Mouse (Mus musculus): ENCODE measurements around the gene Arhgef1. TPM values are rescaled to one million over a fixed set of nuclear protein-coding genes. Genes with fewer than 3 reads are reported as not detected.
A peak's percentile ranks its signal among the peaks of the same experiment; 100 is the strongest.

Arhgef1 gene
- total and polyA plus RNA-seq, 3 experiments, result 17.8 to 128 (median 37.8) TPM

DNA sequence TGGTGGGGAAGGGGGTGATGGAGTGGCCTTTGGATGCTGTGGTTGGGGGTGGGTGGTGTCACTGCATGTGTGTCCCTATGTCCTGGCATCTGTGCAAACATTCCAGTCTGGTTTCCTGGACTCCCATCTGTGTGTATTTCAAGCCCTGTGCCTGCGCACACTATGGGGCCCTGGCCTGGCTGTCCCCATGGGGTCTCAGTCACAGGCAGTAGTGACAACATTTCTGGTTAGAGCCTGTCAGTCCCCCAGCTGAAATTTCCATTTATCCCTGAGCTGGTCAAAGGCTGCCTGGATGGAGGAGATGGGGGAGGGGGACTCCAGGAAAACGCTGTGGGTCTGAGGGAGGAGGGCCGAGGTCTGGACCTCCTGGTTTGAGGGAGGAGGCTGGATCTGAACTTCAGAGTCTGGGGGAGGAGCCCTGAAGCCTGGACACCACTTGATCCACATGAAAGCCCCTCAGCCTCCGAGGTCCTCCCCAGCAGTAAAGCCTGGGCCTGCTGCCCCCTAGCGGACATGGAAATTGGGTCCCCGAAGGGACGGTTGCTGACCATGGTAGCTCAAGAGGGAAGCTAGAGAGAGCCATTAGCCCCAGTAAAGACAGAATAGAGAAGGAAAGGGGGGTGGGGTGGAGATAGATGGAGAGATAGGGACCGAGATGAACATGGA lies 47.4 kb downstream of the Arhgef1 start:
- dilution Hi-C loops (cut with MboI; ENCODE audit: extremely low pct_ligation_motif_present, extremely low pct_unique_long_range_greater_than_20kb, low sequenced_read_pairs), result no loop called here

GRCm38 (mm10) chr7:24953966-24954365 lies 51.3 kb downstream of the Arhgef1 start:
- dilution Hi-C loops (cut with MboI; ENCODE audit: extremely low pct_ligation_motif_present, extremely low pct_unique_long_range_greater_than_20kb, low sequenced_read_pairs) (no loop called here), in situ Hi-C loops (cut with MboI; ENCODE audit: low pct_ligation_motif_present, low pct_unique_long_range_greater_than_20kb, low sequenced_read_pairs) (loop anchor here (5.0 kb wide), 1 partner anchor 67 kb away; no protein-coding TSS in a partner anchor)
- H3K27ac ChIP-seq (ENCODE audit: insufficient read depth, low read depth), result no peak overlapping the region
- TF ChIP-seq ZNF384 (IDR thresholded peaks at IDR 0.05; ENCODE audit: low read depth, low read length), result no peak
- no peak for TF ChIP-seq RAD21 (IDR thresholded peaks at IDR 0.05; ENCODE audit: low read depth, low read length)
- TF ChIP-seq POLR2A (IDR thresholded peaks at IDR 0.05; ENCODE audit: low read depth, low read length), result no peak
- no peak for TF ChIP-seq USF2 (conservative IDR thresholded peaks at IDR 0.05; ENCODE audit: low read depth, low read length)
- no peak for TF ChIP-seq JUND (conservative IDR thresholded peaks at IDR 0.05; ENCODE audit: low read depth, low read length)
- TF ChIP-seq JUN (IDR thresholded peaks at IDR 0.05; ENCODE audit: insufficient read depth, low read depth, low read length), result no peak
- no peak for TF ChIP-seq HCFC1 (IDR thresholded peaks at IDR 0.05; ENCODE audit: low read depth, low read length)
- TF ChIP-seq RCOR1 (conservative IDR thresholded peaks at IDR 0.05; ENCODE audit: low read depth, low read length), result no peak
- no peak for TF ChIP-seq MXI1 (IDR thresholded peaks at IDR 0.05; ENCODE audit: low read depth, low read length)
- no peak for TF ChIP-seq MAFK (IDR thresholded peaks at IDR 0.05; ENCODE audit: insufficient replicate concordance, low read length)
- TF ChIP-seq ZMIZ1 (IDR thresholded peaks at IDR 0.05; ENCODE audit: low read depth, low read length), result no peak
- TF ChIP-seq SIN3A (IDR thresholded peaks at IDR 0.05; ENCODE audit: low read length), result no peak
- no peak for TF ChIP-seq TBP (conservative IDR thresholded peaks at IDR 0.05; ENCODE audit: low read depth, low read length)
- H3K9me3 ChIP-seq (replicated peaks; ENCODE audit: low read length), result peaks cover 9% of the 10 kb centered on the region
- no peaks in the 10 kb centered on the region for H3K79me2 ChIP-seq (replicated peaks; ENCODE audit: control insufficient read depth, extremely low read depth, insufficient read depth, poor library complexity, severe bottlenecking)
- H3K4me1 ChIP-seq (ENCODE audit: control insufficient read depth in 1 of 2, insufficient read depth in 2 of 2), result peaks cover 0 to 7% of the 10 kb centered on the region in 2 experiments; a peak in 2 of 4 replicates
- DNase-seq (ENCODE audit: extremely low read depth), result no peak
- no peaks in the 10 kb centered on the region for H3K36me3 ChIP-seq (replicated peaks in 1 of 2; ENCODE audit: control insufficient read depth in 1 of 2, insufficient read depth in 1 of 2, low read length in 1 of 2)
- H3K4me3 ChIP-seq (replicated peaks in 1 of 3; ENCODE audit: low read depth in 2 of 3, low read length in 2 of 3, poor library complexity in 1 of 3), result peak overlapping the region in 1 of 3 experiments; percentile 26
- H3K27me3 ChIP-seq (replicated peaks), result peaks cover 70% of the 10 kb centered on the region
- peak overlapping the region; percentile 70 for H3K4me2 ChIP-seq (ENCODE audit: insufficient read depth, low read depth, poor library complexity, severe bottlenecking)
- peak overlapping the region; percentile 63; the same call in 1 of the 2 replicates for H3K9ac ChIP-seq (ENCODE audit: insufficient read depth, low read depth)

More for the DNA sequence above, 47.4 kb downstream of the Arhgef1 start:
- Histone ChIP-seq H3K79me2 (replicated peaks; ENCODE audit: control insufficient read depth, extremely low read depth, insufficient read depth, poor library complexity, severe bottlenecking) (no peaks in the 10 kb centered on the region), H3K27ac (ENCODE audit: insufficient read depth, low read depth) (no peak overlapping the region), H3K4me1 (ENCODE audit: control insufficient read depth in 1 of 2, insufficient read depth in 2 of 2) (peaks cover 2 to 7% of the 10 kb centered on the region in 2 experiments), H3K27me3 (replicated peaks) (peaks cover 85% of the 10 kb centered on the region), H3K4me3 (replicated peaks in 1 of 3; ENCODE audit: low read depth in 2 of 3, low read length in 2 of 3, poor library complexity in 1 of 3) (no peak overlapping the region), H3K9ac (ENCODE audit: insufficient read depth, low read depth) (no peak overlapping the region), H3K4me2 (ENCODE audit: insufficient read depth, low read depth, poor library complexity, severe bottlenecking) (0 out of 2 replicates have a peak overlapping the region, but pooled peaks have one; percentile 41), H3K36me3 (replicated peaks in 1 of 2; ENCODE audit: control insufficient read depth in 1 of 2, insufficient read depth in 1 of 2, low read length in 1 of 2) (no peaks in the 10 kb centered on the region), H3K9me3 (replicated peaks; ENCODE audit: low read length) (peaks cover 6% of the 10 kb centered on the region)
- TF ChIP-seq NRF1 (IDR thresholded peaks at IDR 0.05; ENCODE audit: low read depth, low read length), result no peak
- TF ChIP-seq SMC3 (IDR thresholded peaks at IDR 0.05; ENCODE audit: low read depth, low read length), result peak; percentile 79
- no peak for TF ChIP-seq POLR2AphosphoS2 (IDR thresholded peaks at IDR 0.05; ENCODE audit: low read depth, low read length)
- TF ChIP-seq RAD21 (IDR thresholded peaks at IDR 0.05; ENCODE audit: low read depth, low read length), result peak; percentile 63
- TF ChIP-seq UBTF (IDR thresholded peaks at IDR 0.05; ENCODE audit: low read depth, low read length), result no peak
- TF ChIP-seq EP300 (IDR thresholded peaks at IDR 0.05; ENCODE audit: low read length), result no peak
- TF ChIP-seq NELFE (IDR thresholded peaks at IDR 0.05; ENCODE audit: low read depth, low read length), result peak; percentile 24; the same call in 1 of the 2 replicates
- no peak for TF ChIP-seq TCF12 (IDR thresholded peaks at IDR 0.05; ENCODE audit: low read depth, low read length)
- no peak for TF ChIP-seq JUND (conservative IDR thresholded peaks at IDR 0.05; ENCODE audit: low read depth, low read length)
- no peak for TF ChIP-seq ZKSCAN1 (IDR thresholded peaks at IDR 0.05; ENCODE audit: borderline replicate concordance, low read depth, low read length)
- peak; percentile 67; the same call in 1 of the 2 replicates for TF ChIP-seq SIN3A (IDR thresholded peaks at IDR 0.05; ENCODE audit: low read length)
- TF ChIP-seq ELF1 (IDR thresholded peaks at IDR 0.05; ENCODE audit: low read depth, low read length), result no peak
- no peak for TF ChIP-seq ETS1 (conservative IDR thresholded peaks at IDR 0.05; ENCODE audit: low read depth, low read length)
- TF ChIP-seq MAX (IDR thresholded peaks at IDR 0.05; ENCODE audit: low read length), result no peak
- no peak for TF ChIP-seq MEF2A (IDR thresholded peaks at IDR 0.05; ENCODE audit: borderline replicate concordance, low read depth, low read length)
- no peak for TF ChIP-seq PAX5 (IDR thresholded peaks at IDR 0.05; ENCODE audit: low read length)
- TF ChIP-seq CHD2 (IDR thresholded peaks at IDR 0.05; ENCODE audit: low read length), result no peak
- TF ChIP-seq TBP (conservative IDR thresholded peaks at IDR 0.05; ENCODE audit: low read depth, low read length), result no peak
- peak in 1 of 2 experiments; percentile 88; a peak in 3 of 4 replicates for TF ChIP-seq CTCF (conservative IDR thresholded peaks at IDR 0.05 in 1 of 2, IDR thresholded peaks at IDR 0.05 in 1 of 2; ENCODE audit: low read depth in 2 of 2, low read length in 2 of 2)
- no peak for TF ChIP-seq MXI1 (IDR thresholded peaks at IDR 0.05; ENCODE audit: low read depth, low read length)
- TF ChIP-seq USF2 (conservative IDR thresholded peaks at IDR 0.05; ENCODE audit: low read depth, low read length), result no peak
- TF ChIP-seq ZMIZ1 (IDR thresholded peaks at IDR 0.05; ENCODE audit: low read depth, low read length), result no peak
- TF ChIP-seq ZC3H11A (IDR thresholded peaks at IDR 0.05; ENCODE audit: low read depth, low read length), result peak; percentile 8; the same call in 1 of the 2 replicates
- TF ChIP-seq ZNF384 (IDR thresholded peaks at IDR 0.05; ENCODE audit: low read depth, low read length), result no peak
- no peak for TF ChIP-seq CHD1 (IDR thresholded peaks at IDR 0.05; ENCODE audit: low read depth, low read length)
- peak; percentile 60; the same call in 1 of the 2 replicates for TF ChIP-seq MAZ (IDR thresholded peaks at IDR 0.05; ENCODE audit: low read depth, low read length)
- no peak for TF ChIP-seq JUN (IDR thresholded peaks at IDR 0.05; ENCODE audit: insufficient read depth, low read depth, low read length)
- TF ChIP-seq USF1 (IDR thresholded peaks at IDR 0.05; ENCODE audit: low read depth, low read length), result no peak
- no peak for TF ChIP-seq MAFK (IDR thresholded peaks at IDR 0.05; ENCODE audit: insufficient replicate concordance, low read length)
- TF ChIP-seq RCOR1 (conservative IDR thresholded peaks at IDR 0.05; ENCODE audit: low read depth, low read length), result no peak
- peak; percentile 63 for DNase-seq (ENCODE audit: extremely low read depth)
- in situ Hi-C loops (cut with MboI; ENCODE audit: low pct_ligation_motif_present, low pct_unique_long_range_greater_than_20kb, low sequenced_read_pairs), result loop anchor here (5.0 kb wide), 1 partner anchor 63 kb away; no protein-coding TSS in a partner anchor

All from CH12.LX (cell line).